Mouse (Mus musculus): ENCODE measurements around the gene Nhlrc1. TPM values are rescaled to one million over a fixed set of nuclear protein-coding genes. Genes with fewer than 3 reads are reported as not detected.
A peak's percentile ranks its signal among the peaks of the same experiment; 100 is the strongest.

The Nhlrc1 gene
- polyA plus RNA-seq, 1 experiment from 2014 or later, result 17.8 TPM

- WGBS, result 53% methylated on average over 4 of the region's 4 CpGs
- H3K4me3 ChIP-seq (ENCODE audit: low read length), result no peak overlapping the region
- no peak overlapping the region for H3K9ac ChIP-seq (ENCODE audit: low read depth, low read length)
- ATAC-seq, result no peak
- no peak overlapping the region for H3K27ac ChIP-seq (ENCODE audit: low read depth, low read length)
- H3K9me3 ChIP-seq (ENCODE audit: control insufficient read depth, low read length), result no peaks in the 10 kb centered on the region
- H3K4me2 ChIP-seq (ENCODE audit: low read length), result no peak overlapping the region
- no peaks in the 10 kb centered on the region for H3K36me3 ChIP-seq (ENCODE audit: control insufficient read depth, insufficient read depth, low read length)
- no peaks in the 10 kb centered on the region for H3K27me3 ChIP-seq (replicated peaks; ENCODE audit: control insufficient read depth, insufficient read depth, low read length)
- H3K4me1 ChIP-seq (ENCODE audit: control insufficient read depth, insufficient read depth, low read depth, low read length), result no peaks in the 10 kb centered on the region
These were observed 24.2 kb downstream of the Nhlrc1 start for GRCm38 (mm10) chr13:46990376-46991011.

GRCm38 (mm10) chr13:46987941-46988340 lies 26.7 kb downstream of the Nhlrc1 start:
- H3K27ac ChIP-seq (ENCODE audit: low read depth, low read length), result no peak overlapping the region
- no peak for ATAC-seq
- H3K4me1 ChIP-seq (ENCODE audit: control insufficient read depth, insufficient read depth, low read depth, low read length), result no peaks in the 10 kb centered on the region
- no peaks in the 10 kb centered on the region for H3K36me3 ChIP-seq (ENCODE audit: control insufficient read depth, insufficient read depth, low read length)
- no peak overlapping the region for H3K4me2 ChIP-seq (ENCODE audit: low read length)
- H3K9ac ChIP-seq (ENCODE audit: low read depth, low read length), result no peak overlapping the region
- H3K27me3 ChIP-seq (replicated peaks; ENCODE audit: control insufficient read depth, insufficient read depth, low read length), result no peaks in the 10 kb centered on the region
- 80% methylated on average over 8 of the region's 8 CpGs for WGBS
- no peak overlapping the region for H3K4me3 ChIP-seq (ENCODE audit: low read length)
- H3K9me3 ChIP-seq (ENCODE audit: control insufficient read depth, low read length), result no peaks in the 10 kb centered on the region

- Histone ChIP-seq H3K4me3 (ENCODE audit: low read length) (no peak overlapping the region), H3K27ac (ENCODE audit: low read depth, low read length) (no peak overlapping the region), H3K4me2 (ENCODE audit: low read length) (no peak overlapping the region), H3K9ac (ENCODE audit: low read depth, low read length) (no peak overlapping the region), H3K9me3 (ENCODE audit: control insufficient read depth, low read length) (no peaks in the 10 kb centered on the region), H3K36me3 (ENCODE audit: control insufficient read depth, insufficient read depth, low read length) (no peaks in the 10 kb centered on the region), H3K4me1 (ENCODE audit: control insufficient read depth, insufficient read depth, low read depth, low read length) (no peaks in the 10 kb centered on the region), H3K27me3 (replicated peaks; ENCODE audit: control insufficient read depth, insufficient read depth, low read length) (no peaks in the 10 kb centered on the region)
- WGBS, result 67% methylated on average over 6 of the region's 6 CpGs
- no peak for ATAC-seq
These were observed 28.4 kb downstream of the Nhlrc1 start for GRCm38 (mm10) chr13:46986208-46986607.

- Histone ChIP-seq H3K4me2 (ENCODE audit: low read length) (no peak overlapping the region), H3K27ac (ENCODE audit: low read depth, low read length) (no peak overlapping the region), H3K27me3 (replicated peaks; ENCODE audit: control insufficient read depth, insufficient read depth, low read length) (no peaks in the 10 kb centered on the region), H3K9ac (ENCODE audit: low read depth, low read length) (no peak overlapping the region), H3K36me3 (ENCODE audit: control insufficient read depth, insufficient read depth, low read length) (no peaks in the 10 kb centered on the region), H3K4me1 (ENCODE audit: control insufficient read depth, insufficient read depth, low read depth, low read length) (no peaks in the 10 kb centered on the region), H3K4me3 (ENCODE audit: low read length) (no peak overlapping the region), H3K9me3 (ENCODE audit: control insufficient read depth, low read length) (no peaks in the 10 kb centered on the region)
- 85% methylated on average over 2 of the region's 2 CpGs for WGBS
- ATAC-seq, result no peak
These were observed 30.8 kb downstream of the Nhlrc1 start for GRCm38 (mm10) chr13:46983878-46984277.

- Histone ChIP-seq H3K9me3 (ENCODE audit: control insufficient read depth, low read length) (no peaks in the 10 kb centered on the region), H3K4me2 (ENCODE audit: low read length) (no peak overlapping the region), H3K27ac (ENCODE audit: low read depth, low read length) (no peak overlapping the region), H3K27me3 (replicated peaks; ENCODE audit: control insufficient read depth, insufficient read depth, low read length) (no peaks in the 10 kb centered on the region), H3K4me3 (ENCODE audit: low read length) (no peak overlapping the region), H3K4me1 (ENCODE audit: control insufficient read depth, insufficient read depth, low read depth, low read length) (peaks cover 4% of the 10 kb centered on the region; the same call in 1 of the 2 replicates), H3K36me3 (ENCODE audit: control insufficient read depth, insufficient read depth, low read length) (no peaks in the 10 kb centered on the region), H3K9ac (ENCODE audit: low read depth, low read length) (no peak overlapping the region)
- no peak for ATAC-seq
- 77% methylated on average over 13 of the region's 13 CpGs for WGBS
These were observed 34.7 kb downstream of the Nhlrc1 start for GRCm38 (mm10) chr13:46979836-46980490.

GRCm38 (mm10) chr13:46976532-46976931 lies 38.1 kb downstream of the Nhlrc1 start:
- Histone ChIP-seq H3K4me1 (ENCODE audit: control insufficient read depth, insufficient read depth, low read depth, low read length) (peaks cover 4% of the 10 kb centered on the region; the same call in 1 of the 2 replicates), H3K36me3 (ENCODE audit: control insufficient read depth, insufficient read depth, low read length) (no peaks in the 10 kb centered on the region), H3K27me3 (replicated peaks; ENCODE audit: control insufficient read depth, insufficient read depth, low read length) (no peaks in the 10 kb centered on the region), H3K9me3 (ENCODE audit: control insufficient read depth, low read length) (no peaks in the 10 kb centered on the region), H3K4me2 (ENCODE audit: low read length) (no peak overlapping the region), H3K27ac (ENCODE audit: low read depth, low read length) (no peak overlapping the region), H3K4me3 (ENCODE audit: low read length) (no peak overlapping the region), H3K9ac (ENCODE audit: low read depth, low read length) (no peak overlapping the region)
- no peak for ATAC-seq
- WGBS, result 90% methylated on average over 7 of the region's 7 CpGs

GRCm38 (mm10) chr13:46975930-46976329 lies 38.7 kb downstream of the Nhlrc1 start:
- Histone ChIP-seq H3K9ac (ENCODE audit: low read depth, low read length) (no peak overlapping the region; the same call in 1 of the 2 replicates), H3K27me3 (replicated peaks; ENCODE audit: control insufficient read depth, insufficient read depth, low read length) (no peaks in the 10 kb centered on the region), H3K27ac (ENCODE audit: low read depth, low read length) (no peak overlapping the region), H3K4me2 (ENCODE audit: low read length) (peak overlapping the region; percentile 75), H3K4me3 (ENCODE audit: low read length) (no peak overlapping the region), H3K9me3 (ENCODE audit: control insufficient read depth, low read length) (no peaks in the 10 kb centered on the region), H3K4me1 (ENCODE audit: control insufficient read depth, insufficient read depth, low read depth, low read length) (peaks cover 4% of the 10 kb centered on the region; the same call in 1 of the 2 replicates), H3K36me3 (ENCODE audit: control insufficient read depth, insufficient read depth, low read length) (no peaks in the 10 kb centered on the region)
- ATAC-seq, result no peak
- WGBS, result 21% methylated on average over 4 of the region's 4 CpGs

GRCm38 (mm10) chr13:46975031-46975551 lies 39.6 kb downstream of the Nhlrc1 start:
- H3K4me3 ChIP-seq (ENCODE audit: low read length), result peak overlapping the region; percentile 43
- no peaks in the 10 kb centered on the region for H3K9me3 ChIP-seq (ENCODE audit: control insufficient read depth, low read length)
- H3K27me3 ChIP-seq (replicated peaks; ENCODE audit: control insufficient read depth, insufficient read depth, low read length), result no peaks in the 10 kb centered on the region
- peaks cover 4% of the 10 kb centered on the region; the same call in 1 of the 2 replicates for H3K4me1 ChIP-seq (ENCODE audit: control insufficient read depth, insufficient read depth, low read depth, low read length)
- no peaks in the 10 kb centered on the region for H3K36me3 ChIP-seq (ENCODE audit: control insufficient read depth, insufficient read depth, low read length)
- peak; percentile 95 for ATAC-seq
- WGBS, result 10% methylated on average over 14 of the region's 14 CpGs
- H3K27ac ChIP-seq (ENCODE audit: low read depth, low read length), result no peak overlapping the region; the same call in 1 of the 2 replicates
- peak overlapping the region; percentile 75 for H3K4me2 ChIP-seq (ENCODE audit: low read length)
- H3K9ac ChIP-seq (ENCODE audit: low read depth, low read length), result peak overlapping the region; percentile 53

- Histone ChIP-seq H3K27me3 (replicated peaks; ENCODE audit: control insufficient read depth, insufficient read depth, low read length) (no peaks in the 10 kb centered on the region), H3K4me3 (ENCODE audit: low read length) (no peak overlapping the region), H3K9ac (ENCODE audit: low read depth, low read length) (no peak overlapping the region), H3K4me1 (ENCODE audit: control insufficient read depth, insufficient read depth, low read depth, low read length) (peaks cover 1% of the 10 kb centered on the region; the same call in 1 of the 2 replicates), H3K9me3 (ENCODE audit: control insufficient read depth, low read length) (no peaks in the 10 kb centered on the region), H3K36me3 (ENCODE audit: control insufficient read depth, insufficient read depth, low read length) (no peaks in the 10 kb centered on the region), H3K4me2 (ENCODE audit: low read length) (no peak overlapping the region), H3K27ac (ENCODE audit: low read depth, low read length) (no peak overlapping the region)
- ATAC-seq, result no peak
- WGBS, result 83% methylated on average over 10 of the region's 10 CpGs
These were observed 44.2 kb downstream of the Nhlrc1 start for GRCm38 (mm10) chr13:46970286-46970945.

Measured in hindbrain, embryonic 16.5 days (tissue).